Mouse (Mus musculus) intestine, embryonic 14.5 days (tissue): ENCODE data around the gene Tatdn3. TPM values are rescaled to one million over a fixed set of nuclear protein-coding genes. Genes with fewer than 3 reads are reported as not detected.

ENCODE experiments used
- ATAC-seq: fragments of 200-750 bp; cut with Nextera tagmentation; replicated peaks from 2 replicates; pipeline ENCODE4 v1.8.0; 2017; ENCODE audit warnings: low read depth, moderate number of reproducible peaks, moderate TSS enrichment, moderate library complexity; ENCODE audit not compliant: low FRiP score, low TSS enrichment
- DNase-seq: peaks from one replicate; pipeline ENCODE4 v3.0.0-alpha.2; 2018; ENCODE audit warnings: low spot score
- H3K27ac ChIP-seq: fragments of 300-500 bp; sonication (generic); 2 replicates; pipeline ENCODE4 v1.5.1; 2014; ENCODE audit warnings: low read depth, mild to moderate bottlenecking, control low read depth
- H3K27me3 ChIP-seq: fragments of 300-500 bp; sonication (generic); replicated peaks from 2 replicates; pipeline ENCODE4 v1.6.1; 2014; ENCODE audit warnings: low read length, control low read depth; ENCODE audit not compliant: control insufficient read depth, insufficient read depth
- H3K36me3 ChIP-seq: fragments of 300-500 bp; sonication (generic); 2 replicates; pipeline ENCODE4 v1.6.1; 2014; ENCODE audit warnings: low read length, control low read depth; ENCODE audit not compliant: control insufficient read depth, insufficient read depth
- H3K4me1 ChIP-seq: fragments of 300-500 bp; sonication (generic); replicated peaks from 2 replicates; pipeline ENCODE4 v1.6.1; 2014; ENCODE audit warnings: low read length, control low read depth, mixed read lengths; ENCODE audit not compliant: control insufficient read depth, insufficient read depth
- H3K4me2 ChIP-seq: fragments of 300-500 bp; sonication (generic); 2 replicates; pipeline ENCODE4 v1.6.1; 2014; ENCODE audit warnings: low read length
- H3K4me3 ChIP-seq: fragments of 300-500 bp; sonication (generic); 2 replicates; pipeline ENCODE4 v1.5.1; 2014; ENCODE audit warnings: low read depth, low read length, control low read depth, mixed read lengths
- H3K9ac ChIP-seq: fragments of 300-500 bp; sonication (generic); 2 replicates; pipeline ENCODE4 v1.6.1; 2014; ENCODE audit warnings: mild to moderate bottlenecking, low read length
- H3K9me3 ChIP-seq: fragments of 300-500 bp; sonication (generic); 2 replicates; pipeline ENCODE4 v1.6.1; 2016; ENCODE audit warnings: low read length, control low read depth; ENCODE audit not compliant: control insufficient read depth
- WGBS: fragments of 180-500 bp; shearing (Covaris S2); extraction: QIAGEN DNeasy Blood & Tissue Kit; methylation state at CpG from one replicate; pipeline ENCODE4 v1.1.7; 2014; 5-methylcytosine and 5-hydroxymethylcytosine counted together
- polyA plus RNA-seq: library from polyadenylated mRNA; unstranded; fragments of >200 nt; fragmentation: Nextera tagmentation; extraction: Ambion mirVana; gene quantifications from 2 replicates; pipeline ENCODE4 v1.2.1, GENCODE M21; 2014

Gene Tatdn3
- polyA plus RNA-seq, 1 experiment from 2014 or later = 12.4 TPM

DNA sequence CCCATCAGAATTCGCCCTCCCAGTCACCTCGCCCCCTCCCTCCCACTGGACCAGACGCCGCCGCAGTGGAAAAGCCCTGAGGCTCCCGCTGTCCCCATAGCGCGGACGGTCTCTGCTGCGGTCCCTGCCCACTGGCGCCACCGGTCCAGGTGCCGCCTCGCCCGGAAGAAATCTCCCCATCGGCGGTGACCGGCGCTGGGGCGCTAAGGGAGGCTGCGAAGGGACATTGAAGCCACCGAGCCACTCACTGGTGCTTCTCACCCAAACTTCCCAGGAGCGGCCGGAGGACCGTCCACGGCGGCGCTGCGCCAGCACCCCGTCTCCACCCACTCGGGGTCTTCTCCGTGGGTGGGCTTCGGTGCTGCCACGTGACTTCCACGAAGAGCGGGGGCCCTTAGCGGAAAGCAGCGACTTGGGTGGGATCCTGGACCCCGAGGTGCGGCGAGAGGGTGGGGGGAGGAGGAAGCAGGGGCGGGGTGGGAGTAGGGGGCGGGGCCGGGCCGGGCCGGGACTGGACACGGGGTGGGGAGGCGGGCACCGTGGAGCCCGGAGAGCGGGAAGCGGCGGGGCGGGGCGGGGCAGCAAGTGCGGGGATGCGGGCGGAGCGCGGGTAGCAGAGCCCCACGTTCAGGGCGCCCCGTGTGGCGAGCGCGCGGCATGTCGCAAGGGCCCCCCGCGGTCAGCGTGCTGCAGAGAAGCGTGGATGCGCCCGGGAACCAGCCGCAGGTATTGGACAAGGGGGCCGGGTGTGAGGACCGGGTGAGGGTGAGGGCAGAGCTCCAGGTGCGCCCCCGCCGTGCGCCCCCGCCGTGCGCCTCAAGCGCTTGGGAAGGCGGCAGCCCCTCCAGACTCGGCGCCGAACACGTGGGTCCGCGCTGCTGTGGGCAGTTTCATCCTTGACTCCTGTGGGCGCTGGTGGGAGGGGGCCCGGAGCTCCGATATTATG is 35.3 kb upstream of the Tatdn3 start, which contains the start of gene Batf3:
TSS of gene Batf3 (plus strand) at position 46 of the 946 bp plus-strand sequence.
- H3K27ac ChIP-seq = no peak within 1 kb of the TSS
- peak; percentile 80 for ATAC-seq

GRCm38 (mm10) chr1:191096871-191097681 is 34.3 kb upstream of the Tatdn3 start:
- ATAC-seq = 0 out of 2 replicates have a peak, but pooled peaks have one; percentile 28
- WGBS = 45% methylated on average over 14 of the region's 14 CpGs

More for the DNA sequence above, 35.3 kb upstream of the Tatdn3 start, which contains the start of gene Batf3:
- DNase-seq = peak; percentile 75
- no peaks in the 10 kb centered on the region; the same call in 1 of the 2 replicates for H3K9me3 ChIP-seq
- H3K9ac ChIP-seq = peak within 1 kb of the TSS; percentile 51
- H3K27me3 ChIP-seq = 0 out of 2 replicates have a peak, but pooled peaks cover 3% of the 10 kb centered on the region
- peak within 1 kb of the TSS; percentile 99 for H3K4me2 ChIP-seq
- H3K4me1 ChIP-seq = peaks cover 9% of the 10 kb centered on the region
- under 1% methylated on average over 83 of the region's 95 CpGs for WGBS
- H3K4me3 ChIP-seq = peak within 1 kb of the TSS; percentile 60
- H3K36me3 ChIP-seq = no peaks in the 10 kb centered on the region

GRCm38 (mm10) chr1:191095019-191095418 is 32.3 kb upstream of the Tatdn3 start:
- 0 out of 2 replicates have a peak, but pooled peaks cover 3% of the 10 kb centered on the region for H3K27me3 ChIP-seq
- H3K9me3 ChIP-seq = no peaks in the 10 kb centered on the region
- H3K9ac ChIP-seq = no peak overlapping the region
- H3K4me2 ChIP-seq = no peak overlapping the region
- peaks cover 9% of the 10 kb centered on the region for H3K4me1 ChIP-seq
- H3K4me3 ChIP-seq = no peak overlapping the region
- DNase-seq (no peak), ATAC-seq (no peak)
- no peak overlapping the region for H3K27ac ChIP-seq
- no peaks in the 10 kb centered on the region for H3K36me3 ChIP-seq
- WGBS = 68% methylated on average over 9 of the region's 9 CpGs

More at GRCm38 (mm10) chr1:191096871-191097681, 34.3 kb upstream of the Tatdn3 start:
- Histone ChIP-seq H3K4me1 (peaks cover 9% of the 10 kb centered on the region), H3K27ac (no peak overlapping the region), H3K4me2 (peak overlapping the region; percentile 99), H3K9ac (peak overlapping the region; percentile 51; the same call in 1 of the 2 replicates), H3K4me3 (peak overlapping the region; percentile 60), H3K9me3 (no peaks in the 10 kb centered on the region; the same call in 1 of the 2 replicates), H3K36me3 (no peaks in the 10 kb centered on the region), H3K27me3 (0 out of 2 replicates have a peak, but pooled peaks cover 3% of the 10 kb centered on the region)
- DNase-seq = no peak

- Histone ChIP-seq H3K4me1 (peaks cover 5% of the 10 kb centered on the region), H3K36me3 (no peaks in the 10 kb centered on the region), H3K4me3 (no peak overlapping the region), H3K27me3 (no peaks in the 10 kb centered on the region), H3K9ac (no peak overlapping the region), H3K27ac (no peak overlapping the region), H3K9me3 (no peaks in the 10 kb centered on the region), H3K4me2 (no peak overlapping the region)
- no peak for ATAC-seq
- no peak for DNase-seq
- 54% methylated on average over 5 of the region's 5 CpGs for WGBS
These were observed 30.8 kb upstream of the Tatdn3 start for GRCm38 (mm10) chr1:191093578-191093977.

DNA sequence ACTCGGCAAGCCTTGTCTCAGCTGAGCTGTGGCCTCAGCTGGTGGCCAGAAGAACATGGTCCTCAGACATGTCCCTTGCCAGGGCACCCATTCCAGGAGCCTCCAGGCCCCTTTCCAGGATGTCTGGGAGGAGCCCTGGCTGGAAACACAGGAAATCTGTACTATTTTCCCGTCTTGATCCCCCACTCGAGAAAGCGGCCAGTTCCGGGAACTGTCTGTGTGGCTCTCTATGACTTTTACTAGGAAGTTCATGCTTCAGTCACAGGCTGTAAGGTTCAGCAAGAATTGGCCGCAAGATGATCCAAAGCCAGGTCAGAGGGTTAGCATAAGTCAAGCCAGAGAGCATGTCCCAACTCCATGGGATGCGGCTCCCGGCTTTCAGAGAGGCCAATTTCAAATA is 29.3 kb upstream of the Tatdn3 start:
- Histone ChIP-seq H3K27ac (no peak overlapping the region), H3K4me1 (peaks cover 2% of the 10 kb centered on the region), H3K4me3 (no peak overlapping the region), H3K9ac (no peak overlapping the region), H3K36me3 (no peaks in the 10 kb centered on the region), H3K27me3 (no peaks in the 10 kb centered on the region), H3K9me3 (no peaks in the 10 kb centered on the region), H3K4me2 (no peak overlapping the region)
- WGBS = 76% methylated on average over 8 of the region's 8 CpGs
- DNase-seq = no peak
- ATAC-seq = no peak

DNA sequence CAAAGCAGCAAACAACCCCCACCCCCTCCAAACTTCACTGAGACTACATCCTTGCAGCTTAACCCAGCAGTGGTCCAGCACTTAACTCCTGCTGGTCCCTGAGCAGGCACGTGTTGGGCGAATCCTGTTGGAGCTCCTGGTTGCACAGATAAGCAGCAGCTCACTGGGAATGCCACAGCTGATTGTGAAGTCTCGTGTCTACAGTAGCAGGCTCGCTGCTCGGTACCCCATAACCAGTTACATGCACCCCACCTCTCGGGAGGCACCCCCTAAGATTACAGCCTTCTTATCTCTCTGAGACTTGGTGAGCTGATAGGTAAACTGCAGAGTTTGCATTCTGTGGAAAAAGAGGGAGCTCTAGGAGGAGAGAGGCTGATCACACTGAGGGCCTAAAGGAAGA is 26.6 kb upstream of the Tatdn3 start:
- peaks cover 9% of the 10 kb centered on the region; the same call in 1 of the 2 replicates for H3K36me3 ChIP-seq
- H3K9me3 ChIP-seq = no peaks in the 10 kb centered on the region
- 65% methylated on average over 6 of the region's 6 CpGs for WGBS
- no peak overlapping the region for H3K27ac ChIP-seq
- no peak overlapping the region for H3K4me2 ChIP-seq
- DNase-seq (no peak), ATAC-seq (no peak)
- H3K27me3 ChIP-seq = no peaks in the 10 kb centered on the region
- H3K4me1 ChIP-seq = no peaks in the 10 kb centered on the region
- no peak overlapping the region for H3K9ac ChIP-seq
- H3K4me3 ChIP-seq = no peak overlapping the region

- no peak overlapping the region for H3K9ac ChIP-seq
- WGBS = 80% methylated on average over 5 of the region's 5 CpGs
- no peak overlapping the region for H3K4me3 ChIP-seq
- H3K27ac ChIP-seq = no peak overlapping the region
- no peaks in the 10 kb centered on the region for H3K27me3 ChIP-seq
- peaks cover 21% of the 10 kb centered on the region for H3K36me3 ChIP-seq
- no peaks in the 10 kb centered on the region for H3K9me3 ChIP-seq
- no peak for ATAC-seq
- no peaks in the 10 kb centered on the region for H3K4me1 ChIP-seq
- H3K4me2 ChIP-seq = no peak overlapping the region
- DNase-seq = no peak
These were observed 25.2 kb upstream of the Tatdn3 start for GRCm38 (mm10) chr1:191087955-191088354.

DNA sequence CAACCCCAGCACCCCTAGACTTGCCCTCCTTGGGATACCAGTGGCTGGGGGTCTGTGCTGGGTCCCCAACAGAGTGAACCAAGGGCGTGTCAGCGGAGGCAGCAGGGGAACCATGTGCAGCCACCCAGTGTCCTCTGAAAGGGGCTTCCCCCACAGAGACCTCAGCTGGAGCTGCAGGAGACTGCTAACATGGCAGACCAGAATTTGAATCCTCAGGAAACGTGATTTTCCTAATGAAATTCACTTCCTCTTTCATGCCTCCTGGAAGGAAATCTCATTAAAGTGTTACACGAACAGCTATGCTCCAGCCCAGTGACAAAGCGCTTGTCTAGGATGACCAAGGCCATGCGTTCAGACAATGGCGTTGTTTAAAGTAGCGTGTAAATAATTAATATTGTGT is 24.2 kb upstream of the Tatdn3 start:
- Histone ChIP-seq H3K9me3 (no peaks in the 10 kb centered on the region), H3K9ac (no peak overlapping the region), H3K36me3 (peaks cover 31% of the 10 kb centered on the region), H3K4me2 (no peak overlapping the region), H3K27me3 (no peaks in the 10 kb centered on the region), H3K4me3 (no peak overlapping the region), H3K4me1 (no peaks in the 10 kb centered on the region), H3K27ac (no peak overlapping the region)
- 71% methylated on average over 8 of the region's 8 CpGs for WGBS
- ATAC-seq (no peak), DNase-seq (no peak)
